Mouse (Mus musculus) cerebellum, adult 2 months (tissue): ENCODE measurements around the gene Zfp111.

Source experiments
- CTCF ChIP-seq: fragments of 200-500 bp; IDR thresholded peaks from 2 replicates; pipeline ENCODE4 v1.5.1; 2011; ENCODE audit warnings: low read depth, mild to moderate bottlenecking, control low read depth, low read length, moderate library complexity, borderline replicate concordance; ENCODE audit not compliant: insufficient read depth
- POLR2A ChIP-seq: fragments of 200-500 bp; IDR thresholded peaks from 2 replicates; pipeline ENCODE4 v1.6.1; 2011; ENCODE audit warnings: low read length, control low read depth, borderline replicate concordance; ENCODE audit not compliant: insufficient read depth

- TF ChIP-seq POLR2A (no peak), CTCF (no peak)
These were observed 2.9 kb downstream of the Zfp111 start for GRCm38 (mm10) chr7:24208282-24208886.
